Mouse (Mus musculus): ENCODE data around the gene Tk1. TPM values are rescaled to one million over a fixed set of nuclear protein-coding genes. Genes with fewer than 3 reads are reported as not detected.
A peak's percentile ranks its signal among the peaks of the same experiment; 100 is the strongest.
"Not testable (repeated sequence)": the region's sequence is repeated elsewhere in the genome, so short reads cannot be mapped to it uniquely, and the experiment has no call there.

The Tk1 gene
- total RNA-seq, 2 experiments from 2014 or later: 14.3 to 20.5 TPM

DNA sequence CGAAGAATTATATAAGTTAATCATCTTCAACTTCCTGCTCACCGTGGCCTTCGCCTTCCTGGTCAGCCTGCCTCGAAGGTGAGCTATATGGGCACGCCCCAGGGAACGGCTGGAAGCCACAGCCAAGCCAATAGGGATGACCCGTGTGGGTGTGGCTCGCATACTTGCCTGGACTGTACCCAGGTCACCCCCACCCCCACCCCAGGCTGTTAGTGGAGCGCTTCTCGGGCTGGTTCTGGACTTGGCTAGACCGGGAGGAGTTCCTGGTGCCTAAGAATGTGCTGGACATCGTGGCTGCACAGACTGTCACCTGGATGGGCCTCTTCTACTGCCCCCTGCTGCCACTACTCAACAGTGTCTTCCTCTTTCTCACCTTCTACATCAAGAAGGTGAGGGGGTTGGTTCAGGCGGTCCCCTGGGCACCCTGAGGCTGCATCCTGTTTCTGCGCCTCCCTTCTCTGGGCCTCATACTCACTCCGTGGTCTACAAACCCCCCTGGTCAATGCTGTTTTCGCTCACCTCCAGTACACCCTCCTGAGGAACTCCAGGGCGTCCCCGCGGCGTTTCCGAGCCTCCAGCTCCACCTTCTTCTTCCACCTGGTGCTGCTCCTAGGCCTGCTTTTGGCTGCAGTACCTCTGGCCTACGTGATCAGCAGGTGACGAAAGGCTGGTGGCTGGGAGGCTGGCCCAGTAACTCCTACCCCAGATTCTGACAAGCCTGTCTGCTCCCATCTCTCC, 35.0 kb downstream of the Tk1 start:
- no peak for DNase-seq

DNA sequence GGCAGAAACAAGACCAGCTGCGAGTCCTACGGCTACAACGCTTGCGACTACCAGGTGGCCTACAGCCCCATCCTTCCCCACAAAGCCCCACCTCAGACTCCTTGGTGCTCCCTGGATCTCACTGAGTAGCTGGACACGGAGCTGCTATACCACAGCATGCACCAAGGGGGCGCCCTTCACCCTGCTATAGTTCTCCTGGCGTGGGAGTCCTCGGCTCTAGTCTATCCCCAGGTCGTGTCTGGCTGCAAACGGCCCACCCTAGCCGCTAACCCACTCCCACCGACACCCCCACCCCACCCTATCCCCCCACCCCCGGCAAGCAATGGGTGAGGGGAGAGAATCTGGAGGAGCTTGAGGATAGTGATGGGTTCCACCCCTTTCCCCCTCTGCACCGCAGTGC, 35.6 kb downstream of the Tk1 start:
- peak; percentile 79 for DNase-seq

DNA sequence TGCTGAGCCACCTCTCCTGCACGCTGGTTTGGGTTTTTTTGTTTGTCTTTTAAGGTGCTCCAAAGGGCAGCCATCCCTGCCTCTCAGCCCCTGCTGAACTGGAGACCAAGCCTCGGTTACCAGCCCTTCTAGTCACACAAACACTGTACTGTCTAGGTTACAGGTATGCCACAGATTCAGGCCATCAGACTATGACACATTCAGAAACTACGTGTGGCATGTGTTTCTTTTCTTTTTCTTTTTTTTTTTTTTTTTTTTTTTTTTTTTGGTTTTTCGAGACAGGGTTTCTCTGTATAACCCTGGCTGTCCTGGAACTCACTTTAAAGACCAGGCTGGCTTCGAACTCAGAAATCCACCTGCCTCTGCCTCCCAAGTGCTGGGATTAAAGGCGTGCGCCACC, 37.4 kb downstream of the Tk1 start:
- DNase-seq: not testable (repeated sequence)

DNA sequence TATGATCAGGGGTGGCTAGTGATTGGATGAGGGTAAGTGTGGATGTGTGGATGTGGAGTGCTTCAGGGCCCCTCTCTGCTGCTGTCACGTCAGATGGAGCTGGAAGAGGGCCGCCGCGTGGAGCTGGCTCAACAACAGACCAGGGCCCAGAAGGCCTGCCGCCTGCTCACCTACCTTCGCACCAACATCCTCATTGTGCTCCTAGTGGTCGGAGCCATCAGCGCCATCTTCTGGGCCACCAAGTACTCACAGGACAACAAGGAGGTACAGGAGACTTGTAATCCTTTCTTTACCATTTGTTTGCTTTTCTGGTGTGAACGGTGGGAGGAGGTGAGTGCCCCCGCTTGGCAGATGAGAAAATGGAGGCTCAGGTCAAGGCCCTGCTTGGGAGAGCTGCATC, 39.6 kb downstream of the Tk1 start:
- DNase-seq: peak; percentile 55

DNA sequence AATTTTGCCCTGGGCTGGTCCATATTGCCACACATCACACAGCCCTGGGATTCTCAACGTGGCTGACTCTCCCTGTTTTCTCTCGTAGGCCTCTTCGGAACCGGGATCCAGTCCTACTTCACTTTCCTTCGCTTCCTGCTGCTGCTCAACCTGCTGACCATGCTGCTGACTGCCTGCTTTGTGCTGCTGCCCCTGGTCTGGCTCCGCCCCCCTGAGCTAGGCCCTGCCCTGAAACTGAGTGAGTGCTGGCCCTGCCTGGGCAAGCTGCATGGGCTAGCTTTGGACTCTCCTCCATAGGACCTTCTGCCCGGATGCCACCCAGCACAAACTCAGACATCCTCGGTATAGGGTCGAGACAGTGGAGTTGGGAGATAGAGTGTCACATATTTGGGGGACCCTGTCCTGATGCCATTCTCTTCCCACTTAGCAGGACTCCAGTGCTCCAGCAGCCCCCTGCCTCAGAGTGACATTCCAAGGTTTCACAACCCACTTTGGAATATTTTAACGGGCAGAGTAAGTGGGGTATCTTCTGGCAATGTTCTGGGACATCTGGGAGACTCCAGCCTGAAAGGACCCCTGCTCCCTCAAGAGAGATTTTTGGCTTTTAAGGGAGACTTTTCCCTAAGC, 42.1 kb downstream of the Tk1 start:
- no peak for DNase-seq

DNA sequence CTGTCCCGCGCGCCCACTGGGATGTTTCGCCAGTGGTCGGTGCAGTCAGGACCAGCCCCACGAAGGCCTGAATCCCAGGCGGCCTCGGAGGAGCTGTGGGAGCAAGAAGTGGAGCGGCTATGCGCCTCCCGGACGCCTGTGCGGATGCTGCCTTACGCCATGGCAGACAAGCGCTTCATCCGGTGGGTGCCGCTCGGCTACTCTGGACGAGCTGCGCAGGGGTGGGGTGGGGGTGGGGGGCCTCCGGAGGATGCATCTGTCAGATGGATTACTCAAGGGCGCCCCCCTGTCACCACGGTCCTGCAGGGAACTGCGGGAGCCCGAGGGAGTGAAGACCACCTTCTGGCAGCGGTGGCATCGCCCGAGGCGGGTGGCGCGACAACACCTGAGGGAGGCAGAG, 42.8 kb downstream of the Tk1 start:
- peak; percentile 67 for DNase-seq

DNA sequence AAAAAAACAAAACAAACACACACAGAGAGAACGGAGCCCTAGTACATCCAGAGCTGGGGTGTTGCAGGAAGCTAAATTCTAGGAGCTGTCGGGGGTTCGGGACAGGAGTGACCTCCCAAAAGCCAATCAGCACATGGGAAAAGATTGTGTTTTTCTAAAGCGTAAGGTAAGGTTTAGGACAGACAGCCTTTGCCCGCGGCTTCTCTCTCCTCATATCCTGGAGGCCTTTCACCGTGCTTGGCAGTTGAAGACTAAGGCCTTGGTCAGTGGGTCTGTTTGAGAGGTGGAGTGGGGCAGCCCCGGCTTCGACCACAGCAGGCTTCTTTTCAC, 43.2 kb downstream of the Tk1 start:
- no peak for DNase-seq

DNA sequence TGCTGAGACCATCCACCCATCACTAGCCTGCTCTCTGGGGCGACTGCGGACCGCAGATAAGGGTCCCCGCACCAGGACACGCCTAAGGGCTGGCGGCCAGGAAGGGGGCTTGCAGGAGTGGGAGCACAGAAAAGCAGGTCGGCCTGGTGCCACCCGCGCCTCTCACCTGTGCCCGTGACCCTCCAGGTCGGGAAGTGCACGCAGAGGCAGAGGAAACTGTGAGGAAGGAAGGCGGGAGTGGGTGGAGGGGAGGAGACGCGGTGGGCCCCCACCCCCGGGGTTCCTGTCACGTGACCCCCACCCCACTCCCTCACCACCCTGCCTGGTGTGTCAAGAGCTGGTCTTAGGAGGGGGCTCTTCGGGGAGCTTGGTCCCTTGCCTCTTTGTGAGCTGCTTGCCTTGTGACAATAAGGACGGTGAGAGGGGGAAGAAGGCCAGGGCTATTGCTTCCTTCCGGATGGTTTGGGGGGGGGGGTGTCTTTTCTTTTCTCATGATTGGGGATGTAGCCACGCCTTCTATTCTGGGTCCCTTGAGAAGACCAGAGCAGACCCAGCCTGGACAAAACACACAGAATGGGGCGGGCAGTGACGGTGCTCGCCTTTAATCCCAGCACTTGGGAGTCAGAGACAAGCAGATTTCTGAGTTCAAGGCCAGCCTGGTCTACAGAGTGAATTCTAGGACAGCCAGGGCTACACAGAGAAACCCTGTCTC, 43.7 kb downstream of the Tk1 start, which contains the start of the genes Tmc8 and Tmc6:
TSS of gene Tmc8 (plus strand) at position 84 of the 712 bp plus-strand sequence.
TSS of gene Tmc6 (minus strand) at position 206 of the 712 bp plus-strand sequence.
- DNase-seq: no peak

DNA sequence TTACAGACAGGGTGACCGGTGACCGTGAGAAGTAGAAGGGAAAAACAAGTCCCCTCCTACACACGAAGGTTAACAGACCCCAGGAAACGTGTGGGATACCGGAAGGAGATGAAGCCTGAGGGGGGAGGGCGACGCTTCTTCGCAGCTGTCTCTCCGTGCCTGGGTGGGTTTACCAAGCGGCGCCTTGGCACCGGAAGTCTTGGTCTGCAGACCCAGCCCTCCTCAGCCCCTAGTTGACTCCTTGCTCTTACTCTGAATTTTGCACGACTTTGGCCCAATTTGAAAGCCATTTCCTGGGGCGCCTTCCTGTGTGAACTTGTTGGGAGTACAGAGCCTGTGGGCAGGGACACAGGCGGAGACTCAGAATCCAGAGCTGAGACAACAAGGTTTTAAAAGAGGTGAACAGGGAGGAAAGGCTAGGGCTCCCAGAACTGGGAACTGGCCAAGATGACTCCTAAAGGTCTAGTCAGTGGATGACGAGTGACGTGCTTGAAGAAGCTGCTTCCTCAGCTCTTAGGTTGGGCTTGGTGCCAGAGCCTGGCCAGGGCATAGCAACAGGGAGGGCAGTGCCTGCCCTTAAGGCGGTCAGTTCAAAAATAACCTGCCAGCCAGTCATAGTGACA, 44.6 kb downstream of the Tk1 start:
- peak; percentile 64 for DNase-seq

DNA sequence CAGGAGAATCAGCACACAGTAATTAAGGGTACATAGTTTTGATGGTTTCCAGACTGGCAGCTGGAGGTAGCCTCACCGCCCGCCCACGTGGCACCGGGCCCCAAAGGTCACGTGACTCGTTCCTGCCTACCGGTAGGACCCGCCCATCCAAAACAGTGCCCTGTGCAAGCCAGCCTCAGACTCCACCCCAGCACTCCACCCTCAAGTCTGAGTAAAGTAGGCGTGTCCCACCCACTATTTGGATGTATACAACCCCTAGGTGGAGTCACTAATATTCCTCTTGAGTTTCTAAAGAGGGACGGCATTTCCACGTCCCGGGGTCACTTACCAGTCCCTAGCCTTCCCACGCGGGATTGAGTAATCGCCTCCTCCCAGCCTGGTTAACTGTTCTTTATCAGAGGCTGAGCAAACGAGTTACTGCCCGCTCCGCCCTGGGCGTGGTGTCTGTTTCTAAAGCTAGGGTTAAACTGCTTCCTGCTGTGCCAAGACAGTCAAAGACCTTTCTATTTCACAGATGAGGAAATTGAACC, 45.2 kb downstream of the Tk1 start:
- DNase-seq: peak; percentile 82

DNA sequence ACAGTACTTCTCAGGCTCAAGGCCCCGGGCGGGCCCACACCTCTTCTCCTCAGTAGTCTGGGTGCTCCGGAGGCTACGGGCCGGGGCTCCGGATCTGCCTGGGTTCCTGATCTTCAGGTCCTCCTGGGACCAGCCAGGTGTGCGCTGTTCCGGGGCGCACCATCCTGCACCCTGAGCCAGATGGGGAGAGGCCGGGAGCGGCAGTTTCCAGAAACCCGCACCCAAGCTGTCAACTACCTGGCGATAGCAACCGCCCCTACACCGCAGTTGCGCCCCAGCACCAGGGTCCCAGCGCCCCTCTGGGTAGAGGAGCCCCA, 45.7 kb downstream of the Tk1 start:
- no peak for DNase-seq

DNA sequence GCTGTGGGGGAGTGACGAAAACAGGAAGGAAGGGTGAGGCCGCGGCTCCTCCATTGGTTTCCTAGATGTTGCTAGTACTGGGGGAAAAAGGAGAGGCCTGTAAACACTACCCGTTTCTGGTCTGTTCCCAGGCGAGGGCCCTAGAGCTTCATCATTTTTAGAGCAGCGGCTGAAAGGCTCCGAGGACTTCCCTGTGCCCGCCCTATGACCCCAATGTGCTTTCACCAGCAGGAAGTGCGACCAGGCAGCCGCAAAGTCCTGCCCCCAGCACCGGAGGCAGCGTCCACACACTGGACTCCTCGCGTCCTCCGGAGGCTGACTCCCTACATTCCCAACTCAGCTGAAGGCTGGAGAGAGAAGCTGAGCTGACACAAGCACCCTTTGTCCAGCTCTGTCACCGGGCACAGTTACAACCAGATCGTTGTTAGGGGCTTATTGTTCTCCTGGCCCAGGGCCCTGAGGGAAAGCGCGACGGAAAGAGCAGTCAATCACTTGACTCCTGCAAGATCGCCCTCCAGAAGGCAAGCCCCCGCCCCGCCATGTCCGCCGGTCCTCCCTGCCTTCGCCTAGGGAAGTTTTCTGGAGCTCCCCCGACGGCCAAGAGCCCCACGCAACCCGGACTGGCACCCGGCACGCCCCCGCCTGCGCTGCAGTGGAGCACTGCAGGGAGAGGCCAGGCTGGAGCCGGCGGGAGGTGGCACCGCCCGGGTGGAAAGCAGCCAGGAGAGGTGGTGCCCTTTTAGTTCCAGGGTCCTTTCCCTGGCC, 46.3 kb downstream of the Tk1 start:
- peak; percentile 64 for DNase-seq

DNA sequence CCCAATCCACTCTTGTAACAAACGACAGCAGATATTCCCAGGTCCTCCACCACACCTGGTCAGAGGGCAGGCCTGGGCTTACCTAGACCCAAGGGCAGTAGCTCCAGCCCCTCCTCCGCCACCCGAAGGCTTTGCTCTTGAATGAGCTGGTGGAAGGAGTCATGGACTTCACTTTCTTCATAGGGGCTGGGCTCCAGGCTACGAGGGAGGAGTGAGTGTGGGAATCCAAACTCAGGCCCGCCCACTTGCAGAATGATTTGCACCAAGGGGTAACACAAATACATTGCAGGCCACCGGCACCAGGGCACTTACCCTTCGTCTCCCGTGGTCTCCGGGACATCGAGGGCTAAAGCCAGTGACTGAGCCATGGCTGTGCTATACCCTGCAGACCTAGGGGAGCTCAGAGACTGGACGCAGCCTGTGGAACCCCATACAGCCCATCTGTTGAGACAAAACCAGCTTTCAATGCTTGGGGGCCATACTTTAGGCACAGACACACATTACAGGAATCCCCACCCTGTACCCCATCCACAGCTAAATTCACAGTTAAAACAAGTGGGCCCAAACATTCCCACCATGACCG, 47.0 kb downstream of the Tk1 start:
- no peak for DNase-seq

DNA sequence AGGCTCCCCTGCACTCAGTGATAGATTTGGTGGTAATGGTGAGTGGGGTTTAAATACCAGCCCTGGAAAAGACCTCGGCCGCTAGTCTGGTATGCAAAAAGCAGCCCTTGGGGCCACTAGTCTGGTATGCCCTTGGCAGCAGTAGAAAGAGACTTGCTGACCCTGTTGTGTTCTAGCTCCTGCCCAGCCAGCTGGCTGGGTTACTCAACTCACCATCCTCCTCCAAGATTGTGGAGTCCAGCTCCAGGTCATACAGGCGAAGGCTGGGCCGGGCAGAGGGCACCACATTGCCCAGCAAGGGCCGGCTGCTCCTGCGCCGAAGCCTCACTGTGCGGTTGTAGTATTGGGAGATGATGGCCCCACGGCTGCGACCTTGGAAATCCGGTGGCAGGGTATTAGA, 47.9 kb downstream of the Tk1 start:
- no peak for DNase-seq

DNA sequence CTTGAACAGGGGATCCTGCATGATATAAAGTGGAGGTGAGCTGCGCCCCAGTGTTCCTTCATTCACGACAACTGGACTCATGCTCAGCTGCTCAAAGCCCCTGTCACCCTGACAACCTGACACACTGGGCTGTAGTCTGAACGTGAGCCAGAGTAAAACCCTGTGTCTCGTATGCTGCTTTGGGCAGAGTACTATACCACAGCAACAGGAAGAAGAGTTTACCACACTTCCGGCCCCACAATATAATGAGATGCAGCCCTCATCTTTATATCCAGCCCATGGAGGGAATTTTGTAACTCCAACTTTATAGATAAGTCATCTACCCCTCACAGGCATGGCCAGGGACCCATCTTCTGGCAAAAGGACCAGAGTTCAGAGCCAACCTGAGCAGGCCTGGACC, 48.8 kb downstream of the Tk1 start:
- no peak for DNase-seq

DNA sequence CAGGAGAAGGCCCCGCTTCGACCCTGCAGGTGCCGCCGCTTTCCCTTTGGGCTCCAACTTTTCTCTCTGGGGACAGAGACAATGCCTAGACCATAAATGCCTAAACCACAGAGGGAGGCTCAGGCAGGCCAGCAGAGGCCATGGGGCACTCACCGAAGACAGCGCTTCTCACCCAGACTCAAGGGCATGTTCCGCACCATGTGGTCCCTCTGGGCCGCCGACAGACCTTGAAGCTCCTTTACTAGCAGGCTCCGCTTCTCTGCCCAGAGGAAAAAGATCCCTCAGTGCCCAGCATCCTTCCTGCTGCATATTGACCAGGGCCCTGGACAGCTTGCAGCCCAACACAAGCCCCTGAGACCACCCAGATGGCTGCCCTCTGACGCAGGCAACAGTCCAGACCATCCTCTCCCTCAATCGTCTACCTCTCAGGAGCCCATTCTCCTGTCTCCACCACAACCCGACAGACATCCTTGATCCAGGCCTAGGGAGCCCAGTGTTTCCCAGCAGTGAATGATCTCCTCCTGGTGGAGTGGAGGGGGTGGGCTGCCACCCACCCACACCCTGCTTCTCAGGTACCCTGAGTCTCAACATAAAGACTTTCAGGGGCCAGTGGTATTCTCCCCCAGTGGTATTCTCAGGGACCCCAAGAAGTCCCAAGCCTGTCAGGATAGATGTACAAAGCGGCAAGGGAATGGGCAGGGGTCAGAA, 49.7 kb downstream of the Tk1 start:
- no peak for DNase-seq

DNA sequence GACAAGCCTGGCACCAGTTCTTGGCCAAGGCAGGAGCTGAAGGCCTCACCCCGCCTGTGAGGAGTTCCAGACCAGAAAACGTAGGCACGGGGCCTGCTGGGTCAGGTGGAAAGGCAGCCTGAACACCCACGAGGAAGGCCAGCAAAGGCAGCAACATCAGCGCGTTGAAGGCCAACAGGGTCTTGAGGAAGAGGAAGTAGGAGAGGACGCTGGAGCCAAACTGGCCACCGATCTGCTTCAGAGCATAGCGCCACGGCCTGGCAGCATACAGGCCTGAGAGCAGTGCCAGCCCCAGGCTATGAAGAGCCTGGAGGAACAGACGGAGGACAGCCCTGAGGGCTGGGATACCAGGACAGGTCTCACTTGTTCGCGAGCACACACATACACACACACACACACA, 50.4 kb downstream of the Tk1 start:
- no peak for DNase-seq

DNA sequence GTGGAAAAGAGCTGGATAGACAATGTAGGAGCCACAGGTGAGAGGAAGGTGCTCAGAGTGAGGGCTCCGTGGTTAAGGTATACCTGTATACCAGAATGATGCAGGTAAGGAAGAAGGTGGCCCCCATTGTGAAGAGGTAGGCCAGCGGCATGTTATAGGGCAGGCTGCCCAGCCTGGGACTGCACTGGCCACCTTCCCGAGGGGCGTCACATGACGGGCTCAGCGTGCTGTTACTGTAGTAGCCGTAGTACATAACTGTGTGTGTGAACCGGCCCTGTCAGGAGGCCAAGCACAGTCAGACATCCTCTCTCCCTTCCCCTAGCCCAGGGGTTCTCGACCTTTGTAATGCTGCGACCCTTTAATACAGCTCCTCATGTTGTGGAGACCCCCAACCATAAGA, 51.0 kb downstream of the Tk1 start:
- no peak for DNase-seq

DNA sequence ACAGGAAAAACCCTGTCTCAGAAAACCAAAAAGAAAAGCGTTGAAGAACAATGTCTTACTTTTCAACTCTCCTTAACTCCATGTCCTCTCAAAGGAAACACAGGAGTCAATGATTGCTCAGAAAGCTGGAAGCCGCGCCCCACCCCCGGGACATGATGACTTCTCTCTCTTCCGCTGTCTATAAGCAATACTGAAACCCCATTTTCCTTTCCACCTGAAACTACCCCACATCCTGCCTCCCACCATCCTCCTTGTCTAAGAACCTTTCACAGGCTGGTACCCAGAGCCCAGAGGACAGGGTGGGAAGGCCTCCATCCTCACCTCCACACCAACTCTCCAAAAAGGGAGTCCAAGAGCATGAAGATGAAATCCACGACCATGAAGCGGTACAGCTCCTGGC, 53.5 kb downstream of the Tk1 start:
- no peak for DNase-seq

DNA sequence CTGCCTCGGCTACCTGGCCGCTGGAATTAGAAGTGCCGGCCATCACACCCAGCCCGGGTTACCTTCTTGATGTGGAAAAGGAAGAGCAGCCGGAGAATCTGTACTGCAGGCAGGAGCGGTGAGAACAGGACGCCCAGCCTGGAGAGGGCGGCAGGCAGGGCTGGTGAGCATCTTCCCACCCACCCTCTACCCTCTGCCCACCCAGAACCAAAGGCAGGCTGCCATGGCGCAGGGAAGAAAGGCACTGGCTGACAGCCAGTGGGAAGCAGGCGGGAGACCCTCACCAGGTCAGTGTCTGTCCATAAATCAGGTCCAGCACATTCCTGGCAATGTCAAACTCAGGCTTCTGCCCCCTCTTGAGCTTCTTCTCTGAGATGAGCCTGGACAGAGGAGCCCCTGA, 55.5 kb downstream of the Tk1 start:
- no peak for DNase-seq

DNA sequence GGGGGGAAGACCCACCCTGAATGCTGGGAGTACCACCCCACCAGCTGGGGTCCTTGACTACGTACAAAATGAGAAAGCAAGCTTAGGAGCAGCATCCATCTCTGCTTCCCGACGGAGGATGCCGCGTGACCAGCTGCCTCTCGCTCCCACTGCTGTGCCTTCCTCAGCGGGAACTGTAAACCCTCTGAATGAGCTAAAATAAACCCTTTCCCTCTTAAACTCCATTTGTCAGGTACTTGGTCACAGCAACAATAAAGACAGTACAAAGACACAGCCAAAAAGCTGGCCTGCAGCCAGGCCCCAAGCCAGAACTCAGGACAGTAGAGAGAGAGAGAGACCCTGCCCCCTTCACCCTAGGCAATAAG, 56.2 kb downstream of the Tk1 start:
- no peak for DNase-seq
